25 mouse cellular contexts compared by ENCODE assay signal in the genomic region with DNA sequence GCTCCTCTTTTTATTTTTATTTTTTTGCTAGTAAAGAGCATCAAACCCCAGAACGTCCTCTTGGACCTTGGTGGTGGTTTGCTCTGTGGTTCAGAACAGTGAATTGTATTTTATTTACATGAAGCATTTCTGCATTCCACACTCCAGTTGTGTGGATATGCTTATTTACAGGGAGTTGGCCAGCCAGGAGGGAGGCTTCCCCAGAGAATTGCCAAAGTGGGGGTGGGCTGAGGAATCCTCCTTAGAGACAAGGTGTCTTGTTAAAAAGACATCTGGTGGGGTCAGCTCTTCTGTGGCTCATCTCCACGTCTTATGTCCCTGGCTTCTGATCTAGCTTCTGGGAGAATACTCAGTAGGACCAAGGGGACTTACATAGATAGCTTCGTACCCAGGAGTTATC. TPM values are rescaled to one million over a fixed set of nuclear protein-coding genes. Genes with fewer than 3 reads are reported as not detected.
DNase-seq lines count a peak whose midpoint lies in the region; ATAC-seq and TF ChIP-seq lines count a peak whose summit lies in the region.
"Had no signal": no experiment of that assay in that cellular context is flagged by ENCODE, and none has a peak within 500 bp of the region (broad histone marks: within the 10 kb centered on the region; RNA-seq: fewer than 3 reads in every experiment).

No protein-coding gene starts in this region.

- no peaks in the 10 kb centered on the region for H3K27me3 ChIP-seq in embryonic facial prominence, embryonic 13.5 days
- no peaks in the 10 kb centered on the region for H3K27me3 ChIP-seq in embryonic facial prominence, embryonic 10.5 days (replicated peaks; ENCODE audit: low read depth, poor library complexity, severe bottlenecking)
- no peaks in the 10 kb centered on the region for H3K27me3 ChIP-seq in kidney, embryonic 15.5 days
- no peaks in the 10 kb centered on the region for H3K27me3 ChIP-seq in lung, embryonic 14.5 days (ENCODE audit: insufficient read depth, low read length)
- H3K27me3 ChIP-seq: embryonic facial prominence, embryonic 12.5 days; forebrain, embryonic 12.5 days; forebrain, embryonic 15.5 days; heart, embryonic 15.5 days; hindbrain, embryonic 12.5 days; hindbrain, embryonic 15.5 days had no signal

- no peak for DNase-seq in embryonic facial prominence, embryonic 10.5 days (ENCODE audit: low spot score)
- DNase-seq in kidney, adult 8-10 months: no peak
- peak; percentile 46 for DNase-seq in lung, embryonic 14.5 days
- DNase-seq in lung, adult 2 months: no peak
- DNase-seq: adrenal gland, adult 8-10 months; adrenal gland, postnatal 25 days; cerebellum, adult 18-20 months; cerebellum, adult 9-10 months; cerebellum, postnatal 14 days; gastrocnemius, postnatal 25 days; heart, adult 18-20 months; heart, postnatal 10 days; heart, postnatal 4 days had no signal

- H3K4me1 ChIP-seq in embryonic facial prominence, embryonic 13.5 days: peaks cover 65% of the 10 kb centered on the region
- peaks cover 68% of the 10 kb centered on the region for H3K4me1 ChIP-seq in embryonic facial prominence, embryonic 10.5 days
- H3K4me1 ChIP-seq in kidney, embryonic 15.5 days: peaks cover 83% of the 10 kb centered on the region
- peaks cover 33% of the 10 kb centered on the region for H3K4me1 ChIP-seq in lung, embryonic 14.5 days (ENCODE audit: insufficient read depth)
- peaks cover 35% of the 10 kb centered on the region for H3K4me1 ChIP-seq in lung, adult 2 months (ENCODE audit: control insufficient read depth, insufficient read depth, low read length)

- no peak for TF ChIP-seq POLR2A in lung, adult 2 months (IDR thresholded peaks at IDR 0.05; ENCODE audit: borderline replicate concordance, extremely low read depth, low read depth, low read length)

- H3K4me2 ChIP-seq in embryonic facial prominence, embryonic 13.5 days: no peak overlapping the region
- H3K4me2 ChIP-seq in kidney, embryonic 15.5 days: no peak overlapping the region
- no peak overlapping the region for H3K4me2 ChIP-seq in lung, embryonic 14.5 days
- H3K4me2 ChIP-seq: embryonic facial prominence, embryonic 12.5 days; forebrain, embryonic 12.5 days; forebrain, embryonic 15.5 days; heart, embryonic 11.5 days; heart, embryonic 15.5 days; hindbrain, embryonic 12.5 days; hindbrain, embryonic 15.5 days had no signal

- H3K27ac ChIP-seq in embryonic facial prominence, embryonic 13.5 days: peak overlapping the region; percentile 48; the same call in 1 of the 2 replicates
- H3K27ac ChIP-seq in embryonic facial prominence, embryonic 10.5 days (replicated peaks): no peak overlapping the region
- H3K27ac ChIP-seq in kidney, embryonic 15.5 days: peak overlapping the region; percentile 49; the same call in 1 of the 2 replicates
- H3K27ac ChIP-seq in lung, embryonic 14.5 days (ENCODE audit: low read depth): no peak overlapping the region
- H3K27ac ChIP-seq: embryonic facial prominence, embryonic 12.5 days; forebrain, embryonic 12.5 days; forebrain, embryonic 15.5 days; hindbrain, embryonic 12.5 days; hindbrain, embryonic 15.5 days had no signal

- no peak overlapping the region for H3K9ac ChIP-seq in embryonic facial prominence, embryonic 13.5 days
- no peak overlapping the region for H3K9ac ChIP-seq in kidney, embryonic 15.5 days
- H3K9ac ChIP-seq in lung, embryonic 14.5 days: no peak overlapping the region
- H3K9ac ChIP-seq: embryonic facial prominence, embryonic 12.5 days; forebrain, embryonic 12.5 days; forebrain, embryonic 15.5 days; heart, embryonic 15.5 days; hindbrain, embryonic 12.5 days; hindbrain, embryonic 15.5 days had no signal

- no peak for ATAC-seq in embryonic facial prominence, embryonic 13.5 days (ENCODE audit: insufficient number of reproducible peaks, insufficient read depth, low FRiP score, low TSS enrichment, low read depth)
- no peak for ATAC-seq in kidney, embryonic 15.5 days (replicated peaks; ENCODE audit: low FRiP score)
- ATAC-seq in lung, embryonic 14.5 days (ENCODE audit: insufficient read depth): no peak
- ATAC-seq in megakaryocyte progenitor cell, adult 5-6 weeks (replicated peaks; ENCODE audit: poor library complexity): no peak
- ATAC-seq: activated CD4-positive, CD25-positive, alpha-beta regulatory T cell, adult 4 months; forebrain, embryonic 15.5 days had no signal

- 61% methylated on average over 3 of the region's 3 CpGs for WGBS in embryonic facial prominence, embryonic 13.5 days
- WGBS in embryonic facial prominence, embryonic 10.5 days: 77% methylated on average over 3 of the region's 3 CpGs
- 71% methylated on average over 3 of the region's 3 CpGs for WGBS in kidney, embryonic 15.5 days
- 49% methylated on average over 3 of the region's 3 CpGs for WGBS in lung, embryonic 14.5 days
- 53% methylated on average over 3 of the region's 3 CpGs for WGBS in lung, adult 2 months

- H3K4me3 ChIP-seq in embryonic facial prominence, embryonic 13.5 days: no peak overlapping the region
- H3K4me3 ChIP-seq in embryonic facial prominence, embryonic 10.5 days: no peak overlapping the region
- H3K4me3 ChIP-seq in kidney, embryonic 15.5 days (replicated peaks): no peak overlapping the region
- no peak overlapping the region for H3K4me3 ChIP-seq in lung, embryonic 14.5 days (ENCODE audit: low read depth, low read length)
- no peak overlapping the region for H3K4me3 ChIP-seq in lung, adult 2 months (replicated peaks; ENCODE audit: extremely low read depth, low read depth, low read length)
- H3K4me3 ChIP-seq: embryonic facial prominence, embryonic 12.5 days; erythroblast, embryonic 14.5 days; forebrain, embryonic 12.5 days; forebrain, embryonic 15.5 days; heart, embryonic 15.5 days; hindbrain, embryonic 12.5 days; hindbrain, embryonic 15.5 days had no signal

- no peak for TF ChIP-seq CTCF in lung, embryonic 14.5 days (IDR thresholded peaks at IDR 0.05; ENCODE audit: low read depth)
- no peak for TF ChIP-seq CTCF in lung, adult 2 months (IDR thresholded peaks at IDR 0.05; ENCODE audit: insufficient read depth, low read length)

- no peaks in the 10 kb centered on the region for H3K9me3 ChIP-seq in embryonic facial prominence, embryonic 13.5 days
- H3K9me3 ChIP-seq in embryonic facial prominence, embryonic 10.5 days: no peaks in the 10 kb centered on the region
- H3K9me3 ChIP-seq in kidney, embryonic 15.5 days (replicated peaks): no peaks in the 10 kb centered on the region
- no peaks in the 10 kb centered on the region for H3K9me3 ChIP-seq in lung, embryonic 14.5 days (ENCODE audit: low read depth, low read length)
- H3K9me3 ChIP-seq: embryonic facial prominence, embryonic 12.5 days; forebrain, embryonic 12.5 days; forebrain, embryonic 15.5 days; heart, embryonic 15.5 days; hindbrain, embryonic 12.5 days; hindbrain, embryonic 15.5 days had no signal

- H3K36me3 ChIP-seq in embryonic facial prominence, embryonic 13.5 days: no peaks in the 10 kb centered on the region
- H3K36me3 ChIP-seq in embryonic facial prominence, embryonic 10.5 days (replicated peaks): peaks cover 7% of the 10 kb centered on the region; the same call in 1 of the 2 replicates
- peaks cover 6% of the 10 kb centered on the region; the same call in 1 of the 2 replicates for H3K36me3 ChIP-seq in kidney, embryonic 15.5 days
- 0 out of 2 replicates have a peak, but pooled peaks cover 4% of the 10 kb centered on the region for H3K36me3 ChIP-seq in lung, embryonic 14.5 days (ENCODE audit: insufficient read depth)
- H3K36me3 ChIP-seq: embryonic facial prominence, embryonic 12.5 days; forebrain, embryonic 12.5 days; forebrain, embryonic 15.5 days; heart, embryonic 15.5 days; hindbrain, embryonic 12.5 days; hindbrain, embryonic 15.5 days had no signal

RNA-seq across cellular contexts. Expression of a gene that starts 14.6 kb away (rescaled TPM):
- 39.4 and 42.6 TPM in 2 replicates for polyA plus RNA-seq in embryonic facial prominence, embryonic 13.5 days (2015; fragmentation: Nextera tagmentation; extraction: Ambion mirVana)
- polyA plus RNA-seq in embryonic facial prominence, embryonic 10.5 days (2016; fragmentation: Nextera tagmentation; extraction: Ambion mirVana): 34.9 and 41.2 TPM in 2 replicates
- polyA plus RNA-seq in kidney, embryonic 15.5 days (2015; fragmentation: Nextera tagmentation; extraction: Ambion mirVana): 50.2 and 58.3 TPM in 2 replicates
- polyA plus RNA-seq in lung, embryonic 14.5 days (2014; fragmentation: Nextera tagmentation; extraction: Ambion mirVana): 28.8 and 31.0 TPM in 2 replicates
- polyA plus RNA-seq in lung, adult 2 months (2012; rRNA removed): 24.5 and 29.0 TPM in 2 replicates
- 5.4 and 7.4 TPM in 2 replicates for total RNA-seq in megakaryocyte progenitor cell, adult 5-6 weeks (2015)
- 5.1 and 6.1 TPM in 2 replicates for total RNA-seq in megakaryocyte progenitor cell, adult 5-6 weeks (2017)

Comparison
In these comparisons a context has a peak if more than half of its experiments do, and no peak if none do; other contexts are left out.
1. H3K27ac ChIP-seq: peak in embryonic facial prominence, embryonic 13.5 days (single experiment) and kidney, embryonic 15.5 days (single experiment); none in embryonic facial prominence, embryonic 10.5 days (single experiment) and lung, embryonic 14.5 days (single experiment).